Mouse (Mus musculus) embryonic fibroblast, embryonic 13.5 days (primary cell): Measurements from ENCODE around the gene Mapt.

Source experiments
- CTCF ChIP-seq: IDR thresholded peaks from 2 replicates; pipeline ENCODE4 v1.5.1; 2011; ENCODE audit warnings: mild to moderate bottlenecking, control low read depth, low read length, moderate library complexity, borderline replicate concordance; ENCODE audit not compliant: insufficient read depth
- POLR2A ChIP-seq: IDR thresholded peaks from 2 replicates; pipeline ENCODE4 v1.6.1; 2011; ENCODE audit warnings: low read depth, mild to moderate bottlenecking, control low read depth, low read length, moderate library complexity

DNA sequence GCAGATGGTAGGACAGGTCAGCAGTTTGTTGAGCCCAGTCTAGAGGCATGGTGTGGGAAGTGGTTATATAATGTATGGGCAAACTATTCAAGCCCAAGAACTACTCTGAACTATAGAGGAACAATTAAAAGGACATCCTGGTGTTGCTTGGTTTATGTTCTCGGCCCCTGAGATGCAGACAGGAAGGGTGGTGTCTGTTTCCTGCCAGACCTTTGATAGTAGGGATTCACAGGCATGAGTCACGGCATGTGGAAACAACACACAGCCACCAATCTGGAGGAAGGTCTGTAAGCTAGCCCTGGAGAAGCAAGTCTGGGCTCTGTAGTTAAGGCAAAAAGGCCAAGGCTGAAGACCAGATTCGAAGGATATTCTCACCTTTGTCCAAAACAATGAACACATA lies 27.9 kb upstream of the Mapt start:
- no peak for TF ChIP-seq CTCF
- TF ChIP-seq POLR2A: no peak
